Mouse (Mus musculus): ENCODE measurements at regions not wholly inside any gene's neighbourhood (a gene's known extent, or its start where the extent isn't known, plus 50 kb on each side); places are given as distances from the start of the nearest gene placed in this dataset.

DNA sequence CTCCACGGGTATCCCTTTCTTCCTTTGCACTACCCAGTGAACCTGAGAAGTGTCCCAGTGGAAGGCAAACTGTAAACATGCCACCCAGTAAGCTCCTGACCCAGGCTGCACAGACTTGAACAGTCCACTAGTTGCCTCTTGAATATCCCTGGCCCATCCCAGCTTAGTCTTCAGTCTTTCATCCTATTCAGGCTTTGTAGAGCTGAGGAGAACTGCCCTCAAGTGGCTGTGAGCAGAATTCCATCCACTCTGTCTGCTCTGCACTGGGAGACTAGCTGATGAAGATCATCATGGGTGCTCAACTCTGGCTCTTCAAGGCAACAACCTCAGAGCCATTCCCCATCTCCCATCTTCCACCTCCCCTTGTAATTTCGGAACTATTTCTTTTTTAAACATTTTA is 249.1 kb downstream of the Lmx1a start:
- TF ChIP-seq POLR2A (IDR thresholded peaks at IDR 0.05; ENCODE audit: borderline replicate concordance, extremely low read depth, low read depth, low read length) (no peak), CTCF (IDR thresholded peaks at IDR 0.05; ENCODE audit: insufficient read depth, low read length) (no peak)
